Mouse (Mus musculus): Measurements from ENCODE around the gene Adgrf1. TPM values are rescaled to one million over a fixed set of nuclear protein-coding genes. Genes with fewer than 3 reads are reported as not detected.

The Adgrf1 gene
- under 1 TPM in 1 of 2 experiments, not detected in 1; 0.09 TPM for total RNA-seq (2021)
- long read RNA-seq = 0 reads

GRCm38 (mm10) chr17:43270161-43270560, at the start of gene Adgrf1:
TSS of gene Adgrf1 (plus strand) at chr17:43270329.
- no peak for DNase-seq (ENCODE audit: low spot score in 2 of 2)

- no peak for DNase-seq (ENCODE audit: low spot score in 2 of 2)
Observed at GRCm38 (mm10) chr17:43226101-43226500, 44.0 kb upstream of the Adgrf1 start.

GRCm38 (mm10) chr17:43229621-43230513, 40.3 kb upstream of the Adgrf1 start:
- peak; percentile 73 to 83 for DNase-seq (ENCODE audit: low spot score in 2 of 2)

- DNase-seq (ENCODE audit: low spot score in 2 of 2) = no peak
Observed at GRCm38 (mm10) chr17:43230821-43231220, 39.3 kb upstream of the Adgrf1 start.

GRCm38 (mm10) chr17:43232769-43233168, 37.4 kb upstream of the Adgrf1 start:
- DNase-seq (ENCODE audit: low spot score in 2 of 2) = no peak

- no peak for DNase-seq (ENCODE audit: low spot score in 2 of 2)
Observed at GRCm38 (mm10) chr17:43236656-43237250, 33.4 kb upstream of the Adgrf1 start.

- DNase-seq (ENCODE audit: low spot score in 2 of 2) = no peak
Observed at GRCm38 (mm10) chr17:43239035-43239434, 31.1 kb upstream of the Adgrf1 start.

GRCm38 (mm10) chr17:43241134-43241533, 29.0 kb upstream of the Adgrf1 start:
- peak; percentile 46 to 63 for DNase-seq (ENCODE audit: low spot score in 2 of 2)

- DNase-seq (ENCODE audit: low spot score in 2 of 2) = no peak
Observed at GRCm38 (mm10) chr17:43242609-43243008, 27.5 kb upstream of the Adgrf1 start.

GRCm38 (mm10) chr17:43245364-43245763, 24.8 kb upstream of the Adgrf1 start:
- no peak for DNase-seq (ENCODE audit: low spot score in 2 of 2)

- DNase-seq (ENCODE audit: low spot score in 2 of 2) = no peak
Observed at GRCm38 (mm10) chr17:43247245-43247644, 22.9 kb upstream of the Adgrf1 start.

GRCm38 (mm10) chr17:43249645-43250044, 20.5 kb upstream of the Adgrf1 start:
- no peak for DNase-seq (ENCODE audit: low spot score in 2 of 2)

GRCm38 (mm10) chr17:43251249-43252125, 18.6 kb upstream of the Adgrf1 start:
- no peak for DNase-seq (ENCODE audit: low spot score in 2 of 2)

GRCm38 (mm10) chr17:43252846-43253245, 17.3 kb upstream of the Adgrf1 start:
- DNase-seq (ENCODE audit: low spot score in 2 of 2) = no peak

- DNase-seq (ENCODE audit: low spot score in 2 of 2) = no peak
Observed at GRCm38 (mm10) chr17:43254261-43254660, 15.9 kb upstream of the Adgrf1 start.

GRCm38 (mm10) chr17:43256536-43257135, 13.5 kb upstream of the Adgrf1 start:
- no peak for DNase-seq (ENCODE audit: low spot score in 2 of 2)

GRCm38 (mm10) chr17:43257699-43258098, 12.4 kb upstream of the Adgrf1 start:
- peak; percentile 39 to 43 for DNase-seq (ENCODE audit: low spot score in 2 of 2)

- no peak for DNase-seq (ENCODE audit: low spot score in 2 of 2)
Observed at GRCm38 (mm10) chr17:43261937-43262336, 8.2 kb upstream of the Adgrf1 start.

GRCm38 (mm10) chr17:43264739-43265138, 5.4 kb upstream of the Adgrf1 start:
- no peak for DNase-seq (ENCODE audit: low spot score in 2 of 2)

GRCm38 (mm10) chr17:43265178-43265837, 4.8 kb upstream of the Adgrf1 start:
- peak; percentile 80 to 83 for DNase-seq (ENCODE audit: low spot score in 2 of 2)
